Mouse (Mus musculus) bone marrow, adult 2 months (tissue): ENCODE measurements around the gene Fto.

Experiments used
- CTCF ChIP-seq: fragments of 200-500 bp; IDR thresholded peaks from 2 replicates; pipeline ENCODE4 v1.5.1; 2011; ENCODE audit warnings: low read length, control low read depth; ENCODE audit not compliant: control insufficient read depth, insufficient read depth
- POLR2A ChIP-seq: fragments of 200-500 bp; IDR thresholded peaks from 2 replicates; pipeline ENCODE4 v1.6.1; 2011; ENCODE audit warnings: low read depth, mild to moderate bottlenecking, control low read depth, low read length, borderline replicate concordance; ENCODE audit not compliant: control insufficient read depth

- no peak for TF ChIP-seq CTCF
- no peak for TF ChIP-seq POLR2A
These were observed 193.4 kb downstream of the Fto start for GRCm38 (mm10) chr8:91506682-91507257.
